Mouse (Mus musculus) Muller cell, postnatal 12 days (primary cell): ENCODE measurements around the gene Ppp5c.

Experiments
- DNase-seq: peaks from one replicate; pipeline ENCODE4 v3.0.0-alpha.2; 2015; ENCODE audit errors: inconsistent ontology term

Gene Ppp5c

DNA sequence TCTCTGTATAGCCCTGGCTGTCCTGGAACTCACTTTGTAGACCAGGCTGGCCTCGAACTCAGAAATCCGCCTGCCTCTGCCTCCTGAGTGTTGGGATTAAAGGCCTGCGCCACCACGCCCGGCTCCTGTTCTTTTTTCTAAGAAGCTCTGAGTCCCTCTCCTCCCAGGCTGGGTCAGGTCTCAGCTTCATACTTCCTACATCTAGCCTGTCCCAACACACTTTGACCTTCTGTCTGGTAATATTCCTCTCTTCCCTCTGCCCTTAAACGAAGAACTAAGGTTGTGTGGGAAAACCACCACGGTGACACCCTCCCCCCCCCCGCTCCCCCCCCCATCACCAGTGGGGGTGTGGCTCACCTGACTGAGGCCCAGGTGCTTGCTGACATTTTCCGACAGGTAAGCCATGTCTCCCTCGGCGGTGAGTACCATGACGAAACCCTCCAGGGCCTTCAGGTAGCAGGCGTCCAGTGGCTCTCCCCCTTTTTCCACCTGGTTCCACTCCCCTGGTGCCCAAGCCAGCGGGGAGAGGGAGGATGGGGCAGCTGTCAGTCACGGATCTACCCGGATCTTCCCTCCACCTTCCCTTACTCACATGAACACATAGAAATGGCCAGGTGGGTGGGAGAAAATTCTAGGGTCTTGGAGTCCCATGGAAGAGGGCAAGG lies 26.7 kb upstream of the Ppp5c start:
- DNase-seq = no peak

DNA sequence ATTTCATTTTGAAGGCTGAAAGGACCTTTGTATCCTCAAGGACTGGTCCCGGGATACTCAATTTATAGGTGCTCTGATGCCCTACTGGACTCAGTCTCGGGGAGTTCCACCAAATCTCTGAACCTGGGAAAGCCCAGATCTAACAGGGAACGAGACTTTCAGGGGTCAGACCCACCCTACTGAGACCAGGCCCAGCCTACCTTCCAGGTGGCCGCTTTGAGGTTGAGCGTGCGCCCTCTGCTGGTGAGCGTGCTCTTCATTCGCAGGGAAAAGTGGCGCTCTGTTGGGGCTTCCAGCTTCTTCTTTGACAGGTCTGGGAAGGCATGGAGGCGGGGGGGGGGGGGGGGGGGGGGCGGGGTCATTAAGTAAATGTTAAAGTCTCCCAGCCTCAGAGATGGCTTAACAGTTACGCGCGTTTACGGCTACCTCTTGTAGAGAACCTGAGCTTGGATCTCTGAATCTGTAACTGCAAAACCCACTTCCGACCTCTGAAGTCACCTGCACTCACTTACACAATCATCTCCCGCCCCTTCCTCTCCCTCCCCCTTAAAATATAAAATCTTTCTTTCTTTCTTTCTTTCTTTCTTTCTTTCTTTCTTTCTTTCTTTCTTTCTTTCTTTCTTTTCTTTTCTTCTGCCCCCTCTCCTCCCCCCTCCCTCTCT lies 23.3 kb upstream of the Ppp5c start:
- no peak for DNase-seq

DNA sequence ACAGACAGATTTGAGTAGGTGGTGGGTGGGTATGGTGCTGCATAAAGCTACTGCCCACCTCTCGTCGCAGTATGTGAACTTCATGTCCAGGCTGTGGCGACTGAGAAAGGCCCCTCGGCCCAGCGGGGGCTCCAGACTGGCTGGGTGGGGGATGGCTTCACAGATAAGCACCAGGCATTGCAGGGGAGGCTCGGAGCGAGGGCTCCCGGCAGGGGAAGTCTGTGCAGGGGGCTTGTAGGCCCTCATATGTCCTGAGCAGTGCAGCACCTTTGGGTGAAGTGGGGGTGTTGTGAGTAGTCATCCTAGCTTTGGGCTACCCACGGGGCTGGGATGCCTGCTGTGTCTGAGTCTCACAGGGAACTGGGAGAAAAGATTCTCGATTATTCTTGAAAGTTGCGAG lies 22.8 kb upstream of the Ppp5c start:
- no peak for DNase-seq

- no peak for DNase-seq
These were observed 20.9 kb upstream of the Ppp5c start for GRCm38 (mm10) chr7:17048431-17049190.

DNA sequence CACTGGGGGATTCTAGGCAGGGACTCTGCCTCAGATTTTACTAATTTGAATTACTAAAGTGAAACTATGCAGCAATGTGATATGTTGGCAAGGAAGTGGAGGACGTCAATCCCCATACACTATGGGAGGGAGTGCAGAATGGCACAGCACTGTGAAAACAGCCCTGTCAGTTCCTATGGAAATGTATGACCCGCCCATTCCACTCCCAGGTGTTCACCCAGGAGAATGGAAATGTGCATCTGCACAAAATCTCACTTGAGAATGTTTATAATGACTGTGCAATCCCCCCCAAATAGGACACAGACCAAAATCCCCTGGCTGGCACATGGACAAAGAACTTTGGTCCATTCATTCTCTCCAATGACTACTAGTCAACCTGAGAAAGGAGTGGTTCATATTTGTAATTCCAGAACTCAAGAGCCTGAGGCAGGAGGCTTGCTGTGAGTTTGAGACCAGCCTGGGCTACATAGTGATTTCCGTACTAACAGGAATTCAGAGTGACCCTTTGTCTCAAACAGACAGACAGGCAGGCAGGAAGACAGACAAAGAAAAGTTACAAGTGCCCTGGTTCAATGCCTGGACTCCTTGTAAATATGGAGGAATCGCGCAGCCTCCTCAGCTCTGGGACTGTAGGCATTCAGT lies 19.4 kb upstream of the Ppp5c start:
- no peak for DNase-seq

- no peak for DNase-seq
These were observed 18.0 kb upstream of the Ppp5c start for GRCm38 (mm10) chr7:17045743-17046142.

- DNase-seq = no peak
These were observed 11.6 kb upstream of the Ppp5c start for GRCm38 (mm10) chr7:17039373-17039772.

GRCm38 (mm10) chr7:17038018-17038695 lies 10.4 kb upstream of the Ppp5c start:
- DNase-seq = no peak

DNA sequence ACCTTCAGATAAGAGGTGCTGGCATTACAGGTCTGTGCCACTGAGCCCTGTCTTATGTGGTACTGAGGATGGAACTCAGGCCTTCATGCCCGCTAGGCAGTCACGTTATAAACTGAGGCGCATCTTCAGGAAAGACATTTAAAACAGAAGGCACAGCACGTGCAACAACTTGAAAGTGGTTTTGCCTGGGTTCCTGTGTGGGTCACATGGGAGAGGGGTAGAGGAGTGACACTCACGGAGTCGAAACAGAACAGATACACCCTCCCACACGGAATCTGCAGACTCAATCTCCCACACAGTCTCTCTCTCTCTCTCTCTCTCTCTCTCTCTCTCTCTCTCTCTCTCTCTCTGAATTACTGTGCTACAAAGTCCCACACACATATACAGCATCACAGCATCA lies 2.5 kb upstream of the Ppp5c start:
- DNase-seq = no peak

DNA sequence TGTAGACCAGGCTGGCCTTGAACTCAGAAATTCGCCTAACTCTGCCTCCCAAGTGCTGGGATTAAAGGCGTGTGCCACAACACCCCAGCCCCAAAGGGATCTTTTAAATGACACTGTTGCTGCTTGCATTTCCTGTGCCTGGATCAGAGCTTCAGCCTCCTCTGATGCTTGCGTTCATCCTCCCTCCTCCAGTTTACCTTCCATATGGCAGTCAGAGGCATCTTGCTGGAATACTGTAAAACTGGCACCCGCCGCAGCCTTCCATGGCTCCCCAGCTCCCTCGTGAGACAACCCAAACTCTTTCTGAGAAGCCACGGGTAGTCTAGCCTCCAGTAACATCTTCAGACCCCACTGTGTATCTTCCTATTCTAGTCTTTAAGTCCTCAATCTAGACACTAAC lies 1.2 kb upstream of the Ppp5c start:
- DNase-seq = no peak

GRCm38 (mm10) chr7:17026710-17027587 lies 775 bp downstream of the Ppp5c start:
- DNase-seq = no peak

DNA sequence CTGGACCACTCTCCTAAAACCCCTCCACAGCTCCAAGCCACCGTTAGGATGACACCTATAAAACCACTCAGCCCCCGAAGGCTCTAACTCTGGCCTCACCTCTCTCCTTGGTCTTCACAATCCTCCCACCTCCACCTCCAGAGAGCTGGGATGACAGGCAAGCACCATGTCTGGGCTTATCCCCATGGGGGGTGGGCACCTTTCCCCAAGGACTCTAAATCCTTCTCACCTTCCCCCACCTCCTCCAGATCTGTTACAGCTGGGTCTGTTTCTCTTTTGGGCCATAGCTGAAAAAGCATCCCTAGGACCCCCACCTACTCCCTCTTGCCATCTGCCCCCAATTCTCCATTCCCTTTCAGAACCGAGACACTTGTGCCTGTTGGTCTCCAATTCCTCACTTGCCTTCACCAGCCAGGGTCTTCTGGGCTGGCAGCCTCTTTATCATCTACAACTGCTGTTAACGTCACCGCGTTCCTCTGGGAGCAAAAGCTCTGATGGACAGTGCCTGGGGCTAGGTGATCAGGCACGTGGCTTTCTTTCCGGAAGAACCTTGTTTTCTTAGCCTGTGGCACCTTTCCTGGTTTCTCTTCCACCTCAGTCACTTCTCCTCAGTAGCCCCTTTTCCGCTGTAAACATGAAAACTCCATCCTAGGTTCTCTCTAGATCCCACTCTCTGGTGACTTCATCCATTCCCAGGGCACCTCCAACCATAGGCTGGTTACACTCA lies 1.7 kb downstream of the Ppp5c start:
- DNase-seq = no peak

- no peak for DNase-seq
These were observed 2.2 kb downstream of the Ppp5c start for GRCm38 (mm10) chr7:17025505-17025894.

DNA sequence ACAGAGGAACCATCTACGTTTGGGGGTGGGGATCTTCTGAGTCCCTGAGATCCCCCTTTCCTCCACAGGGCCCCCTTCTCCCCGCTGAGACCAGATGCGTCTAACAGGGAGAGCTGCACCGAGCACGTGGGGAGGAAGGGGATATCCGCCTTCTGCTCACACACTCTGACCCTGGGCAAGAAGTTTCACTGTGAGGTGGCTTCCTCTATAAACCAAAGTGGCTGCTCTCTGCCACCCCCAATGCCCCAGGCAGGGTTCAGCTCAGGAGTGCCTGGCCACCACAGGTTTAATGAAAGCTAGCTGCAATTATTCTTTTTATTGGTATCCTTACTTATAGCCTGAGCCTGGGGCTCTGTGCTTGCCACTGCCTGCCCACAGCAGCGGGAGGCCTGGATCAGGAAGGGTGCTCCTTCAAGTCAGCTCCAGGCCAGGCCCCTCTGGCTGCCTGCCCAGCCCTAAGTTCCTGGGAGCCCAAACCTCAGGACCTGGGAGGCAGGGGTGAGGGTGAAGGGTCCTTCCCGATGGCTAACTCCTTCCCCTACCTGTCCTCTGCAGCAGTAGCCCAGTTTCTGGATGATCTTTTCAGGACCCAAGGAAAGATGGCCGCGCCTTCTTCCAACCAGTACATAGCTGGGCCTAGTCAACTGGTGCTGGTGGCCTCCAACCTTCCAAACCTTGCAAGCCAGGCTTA lies 2.8 kb downstream of the Ppp5c start:
- DNase-seq = no peak

- no peak for DNase-seq
These were observed 3.6 kb downstream of the Ppp5c start for GRCm38 (mm10) chr7:17024141-17024540.

DNA sequence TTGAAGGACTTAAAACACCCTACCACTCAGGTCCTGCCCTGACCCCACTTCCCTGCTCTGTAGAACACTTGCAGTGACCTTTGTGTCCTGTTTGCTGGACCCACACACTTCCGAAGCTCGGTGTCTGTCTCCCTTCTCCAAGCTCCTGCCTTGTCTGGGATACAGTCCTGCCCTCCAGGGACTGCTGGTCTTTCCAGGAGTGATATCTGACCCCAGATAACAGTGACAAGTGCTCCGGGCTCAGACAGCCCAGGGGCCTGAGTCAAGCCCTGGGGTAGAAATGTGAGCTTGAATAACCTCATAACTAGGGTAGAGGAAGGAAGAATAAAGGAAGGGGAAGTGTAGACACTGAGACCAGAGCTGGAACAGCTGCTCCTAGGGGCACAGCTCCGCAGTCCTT lies 4.0 kb downstream of the Ppp5c start:
- DNase-seq = no peak

DNA sequence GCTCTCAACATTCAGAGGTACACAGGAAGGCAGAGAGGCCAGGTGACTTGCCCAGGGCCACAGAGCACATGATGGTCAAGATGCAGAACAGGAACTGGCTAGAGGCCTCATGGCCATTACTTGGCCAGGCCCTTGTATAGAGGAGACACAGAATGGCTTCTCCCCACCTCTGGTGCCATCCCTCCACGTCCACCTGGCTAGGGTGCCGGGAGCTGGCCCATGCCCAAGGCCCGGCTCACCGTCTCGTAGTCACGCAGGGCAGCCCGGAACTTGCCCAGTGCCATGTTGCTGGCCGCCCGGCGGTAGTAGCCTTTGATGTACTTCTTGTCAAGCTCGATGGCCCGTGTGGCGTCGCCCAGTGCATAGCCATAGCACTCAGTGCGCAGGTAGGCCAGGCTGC lies 5.5 kb downstream of the Ppp5c start:
- no peak for DNase-seq

DNA sequence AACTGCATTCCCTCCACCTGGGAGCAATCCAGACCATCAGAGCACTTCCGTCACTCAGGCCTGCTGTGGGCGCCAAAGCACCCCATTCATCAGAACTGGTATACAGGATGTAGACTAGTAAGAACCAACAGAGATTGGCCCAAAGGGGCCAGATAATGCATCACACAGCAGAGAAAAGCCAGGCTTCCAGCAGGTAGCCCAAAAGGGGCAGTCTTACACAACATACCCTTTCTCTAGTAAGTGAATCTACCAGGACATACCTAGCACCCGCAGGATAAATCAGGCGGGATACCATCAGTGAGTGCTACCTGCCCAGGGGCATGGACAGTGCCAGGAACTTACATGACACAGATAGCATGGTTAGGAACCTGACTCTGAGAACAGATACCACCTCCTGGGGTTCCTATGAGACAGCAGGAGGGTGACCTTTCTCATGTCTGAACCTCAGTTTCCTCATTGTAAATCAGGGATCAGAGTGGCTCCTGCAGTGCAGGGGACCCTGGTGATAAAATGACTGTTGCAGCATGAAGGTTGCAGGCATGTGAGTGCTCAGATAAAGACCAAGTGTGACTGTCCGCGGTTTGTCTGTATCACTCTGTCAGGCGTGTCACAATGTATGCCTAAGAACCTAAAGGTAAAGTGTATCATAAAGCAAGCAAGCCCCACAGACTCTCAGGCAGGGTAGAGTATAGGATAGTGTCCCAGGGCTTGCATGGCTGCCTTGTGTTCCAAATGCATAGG lies 8.1 kb downstream of the Ppp5c start:
- DNase-seq = no peak

DNA sequence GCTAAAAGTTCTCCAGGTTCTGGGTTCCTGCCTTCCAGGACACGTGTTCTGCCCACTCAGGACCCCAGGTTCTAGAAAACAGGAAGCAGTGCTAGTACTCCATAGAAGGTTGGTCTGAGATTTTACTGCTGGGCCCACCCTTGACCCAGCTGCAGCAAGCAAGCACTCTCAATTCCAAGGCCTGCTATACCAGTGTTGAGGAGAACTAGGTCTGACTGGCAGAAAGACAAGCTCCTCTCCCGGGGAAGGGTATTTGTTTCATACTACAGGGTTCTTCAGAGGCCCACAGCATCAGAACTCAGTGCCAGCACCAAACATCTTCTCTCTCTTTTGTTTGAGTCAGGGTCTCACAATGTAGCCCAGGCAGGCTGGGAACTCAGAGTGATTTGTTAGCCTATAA lies 9.8 kb downstream of the Ppp5c start:
- DNase-seq = no peak
